Mouse (Mus musculus) heart, postnatal 0 days (tissue): ENCODE data around the gene Rasgef1b.

Source experiments
- CTCF ChIP-seq: IDR thresholded peaks from 2 replicates; pipeline ENCODE4 v1.5.1; 2016; ENCODE audit warnings: antibody characterized with exemption, control low read depth, low read depth
- EP300 ChIP-seq: IDR thresholded peaks from 2 replicates; pipeline ENCODE4 v1.6.1; 2016; ENCODE audit warnings: antibody characterized with exemption, low read depth

- TF ChIP-seq CTCF, result no peak
- no peak for TF ChIP-seq EP300
Observed at GRCm38 (mm10) chr5:99391525-99391924, 337.3 kb downstream of the Rasgef1b start.
